Mouse (Mus musculus) hindbrain, embryonic 14.5 days (tissue): ENCODE data around the gene Ifit1. TPM values are rescaled to one million over a fixed set of nuclear protein-coding genes. Genes with fewer than 3 reads are reported as not detected.
A peak's percentile ranks its signal among the peaks of the same experiment; 100 is the strongest.

Source experiments
- ATAC-seq: fragments of 200-750 bp; cut with Nextera tagmentation; 2 replicates; pipeline ENCODE4 v1.8.0; 2017; ENCODE audit warnings: moderate number of reproducible peaks, mild to moderate bottlenecking, moderate TSS enrichment, moderate library complexity; ENCODE audit not compliant: low FRiP score
- DNase-seq: peaks from one replicate; pipeline ENCODE4 v3.0.0-alpha.2; 2015; ENCODE audit warnings: low spot score
- H3K27ac ChIP-seq: fragments of 300-500 bp; sonication (generic); 2 replicates; pipeline ENCODE4 v1.5.1; 2014; ENCODE audit warnings: mild to moderate bottlenecking, moderate library complexity
- H3K27me3 ChIP-seq: fragments of 300-500 bp; sonication (generic); 2 replicates; pipeline ENCODE4 v1.6.1; 2014; ENCODE audit warnings: mild to moderate bottlenecking, low read length, mixed read lengths; ENCODE audit not compliant: control insufficient read depth, insufficient read depth
- H3K36me3 ChIP-seq: fragments of 300-500 bp; sonication (generic); replicated peaks from 2 replicates; pipeline ENCODE4 v1.6.1; 2014; ENCODE audit not compliant: control insufficient read depth, insufficient read depth
- H3K4me1 ChIP-seq: fragments of 300-500 bp; sonication (generic); replicated peaks from 2 replicates; pipeline ENCODE4 v1.6.1; 2014; ENCODE audit warnings: antibody characterized with exemption, low read length, mixed read lengths; ENCODE audit not compliant: control insufficient read depth, insufficient read depth
- H3K4me2 ChIP-seq: fragments of 300-500 bp; sonication (generic); replicated peaks from 2 replicates; pipeline ENCODE4 v1.6.1; 2014; ENCODE audit warnings: mild to moderate bottlenecking, moderate library complexity
- H3K4me3 ChIP-seq: fragments of 300-500 bp; sonication (generic); replicated peaks from 2 replicates; pipeline ENCODE4 v1.5.1; 2014; ENCODE audit warnings: mild to moderate bottlenecking, low read length
- H3K9ac ChIP-seq: fragments of 300-500 bp; sonication (generic); 2 replicates; pipeline ENCODE4 v1.6.1; 2014
- H3K9me3 ChIP-seq: fragments of 300-500 bp; sonication (generic); 2 replicates; pipeline ENCODE4 v1.6.1; 2016; ENCODE audit warnings: low read length; ENCODE audit not compliant: control insufficient read depth
- WGBS: fragments of 180-500 bp; shearing (Covaris S2); extraction: QIAGEN DNeasy Blood & Tissue Kit; methylation state at CpG from one replicate; pipeline ENCODE4 v1.1.7; 2014; 5-methylcytosine and 5-hydroxymethylcytosine counted together
- polyA plus RNA-seq: library from polyadenylated mRNA; unstranded; fragments of >200 nt; fragmentation: Nextera tagmentation; extraction: Ambion mirVana; gene quantifications from 2 replicates; pipeline ENCODE4 v1.2.1, GENCODE M21; 2014

The Ifit1 gene
- polyA plus RNA-seq, 1 experiment from 2014 or later = 0.54 TPM

DNA sequence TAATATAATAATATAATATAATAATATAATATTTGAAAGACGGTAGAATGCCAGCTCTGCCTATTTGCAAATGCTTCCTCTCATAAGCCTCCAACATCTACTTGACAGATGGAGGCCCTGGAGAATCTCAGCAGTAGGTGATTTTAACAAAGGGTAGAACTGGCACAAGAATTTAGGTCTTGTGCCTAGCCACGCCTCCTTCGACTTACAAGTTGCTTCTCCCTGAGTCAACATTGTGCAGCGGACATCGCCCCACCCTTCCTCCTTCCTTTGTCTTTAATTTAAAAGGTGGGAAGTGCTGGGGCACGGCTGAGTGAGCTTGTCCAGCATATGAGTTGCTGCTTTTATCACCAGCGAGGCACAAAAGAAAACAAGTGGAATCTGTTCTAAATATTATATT, 32.8 kb downstream of the Ifit1 start:
- 52% methylated on average over 7 of the region's 7 CpGs for WGBS

DNA sequence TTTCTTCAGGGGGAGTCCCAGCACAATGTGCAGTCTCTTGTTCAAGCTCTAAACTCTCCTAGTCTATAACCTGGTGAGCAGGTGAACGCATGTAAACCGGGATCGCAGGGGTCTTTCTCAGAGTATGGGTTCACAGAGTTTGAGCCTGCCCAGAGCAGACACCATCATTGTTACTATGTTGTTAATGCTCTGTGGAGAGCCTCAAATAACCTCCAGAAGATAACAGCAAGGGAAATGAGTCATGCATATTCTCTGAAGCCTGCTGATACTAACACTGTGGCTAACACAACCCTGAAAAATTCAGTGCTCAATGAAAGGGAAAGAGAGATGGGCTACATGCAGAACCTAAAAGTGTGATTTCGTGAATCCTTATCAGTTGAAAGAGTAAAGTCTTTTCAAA, 37.8 kb downstream of the Ifit1 start:
- H3K27me3 ChIP-seq = no peaks in the 10 kb centered on the region
- DNase-seq = no peak
- no peaks in the 10 kb centered on the region for H3K4me1 ChIP-seq
- H3K9ac ChIP-seq = no peak overlapping the region
- no peak overlapping the region for H3K27ac ChIP-seq
- H3K36me3 ChIP-seq = no peaks in the 10 kb centered on the region
- no peaks in the 10 kb centered on the region for H3K9me3 ChIP-seq
- no peak overlapping the region for H3K4me3 ChIP-seq
- H3K4me2 ChIP-seq = no peak overlapping the region
- WGBS = 95% methylated on average over 4 of the region's 4 CpGs
- ATAC-seq = no peak

More for the DNA sequence above, 32.8 kb downstream of the Ifit1 start:
- Histone ChIP-seq H3K36me3 (no peaks in the 10 kb centered on the region), H3K27me3 (no peaks in the 10 kb centered on the region), H3K4me1 (no peaks in the 10 kb centered on the region), H3K4me3 (no peak overlapping the region), H3K27ac (no peak overlapping the region), H3K4me2 (no peak overlapping the region), H3K9ac (no peak overlapping the region), H3K9me3 (no peaks in the 10 kb centered on the region)
- ATAC-seq (no peak), DNase-seq (no peak)

DNA sequence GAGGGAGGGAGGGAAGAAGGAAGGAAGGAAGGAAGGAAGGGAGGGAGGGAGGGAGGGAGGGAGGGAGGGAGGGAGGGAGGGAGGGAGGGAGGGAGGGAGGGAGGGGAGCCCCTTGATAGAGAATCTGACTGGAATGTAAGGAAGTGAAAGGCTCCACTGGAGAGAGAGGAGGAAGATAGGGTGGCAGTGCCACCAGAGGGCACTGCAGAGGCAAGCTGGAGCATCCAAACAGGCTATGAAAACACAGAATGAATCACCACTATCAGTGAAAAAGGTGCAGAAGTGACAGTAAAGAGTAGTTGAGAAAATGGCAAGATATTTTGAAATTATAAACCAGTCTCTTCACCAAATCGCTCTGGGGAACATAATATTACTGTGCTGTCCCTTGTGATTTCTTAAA, 44.2 kb downstream of the Ifit1 start:
- DNase-seq (peak; percentile 66), ATAC-seq (no peak)
- Histone ChIP-seq H3K9ac (no peak overlapping the region), H3K4me3 (no peak overlapping the region), H3K9me3 (no peaks in the 10 kb centered on the region), H3K27me3 (no peaks in the 10 kb centered on the region), H3K36me3 (no peaks in the 10 kb centered on the region), H3K27ac (no peak overlapping the region), H3K4me2 (no peak overlapping the region), H3K4me1 (no peaks in the 10 kb centered on the region)
- 46% methylated on average over 1 of the region's 1 CpGs for WGBS

DNA sequence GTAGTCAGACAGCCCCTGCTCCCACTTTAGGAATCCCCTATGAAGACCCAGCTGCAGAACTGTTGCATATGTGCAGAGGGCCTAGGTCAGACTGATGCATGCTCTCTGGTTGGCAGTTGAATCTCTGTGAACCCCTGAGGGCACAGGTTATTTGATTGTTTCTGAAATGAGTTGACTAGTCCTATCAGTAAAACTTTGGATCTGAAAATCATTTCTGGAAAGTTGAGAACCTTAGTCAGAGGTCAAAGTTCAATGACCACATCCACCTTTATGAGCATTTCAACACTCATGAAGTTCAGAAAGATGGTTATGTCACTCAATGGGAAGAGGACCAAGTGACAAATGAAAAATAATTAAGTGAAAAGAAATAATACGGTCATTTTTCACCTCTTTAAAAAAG, 44.9 kb downstream of the Ifit1 start:
- H3K36me3 ChIP-seq = no peaks in the 10 kb centered on the region
- ATAC-seq (no peak), DNase-seq (no peak)
- no peak overlapping the region for H3K4me2 ChIP-seq
- H3K4me3 ChIP-seq = no peak overlapping the region
- no peaks in the 10 kb centered on the region for H3K4me1 ChIP-seq
- H3K9me3 ChIP-seq = no peaks in the 10 kb centered on the region
- WGBS = 97% methylated on average over 1 of the region's 1 CpGs
- no peaks in the 10 kb centered on the region for H3K27me3 ChIP-seq
- H3K9ac ChIP-seq = no peak overlapping the region
- no peak overlapping the region for H3K27ac ChIP-seq

DNA sequence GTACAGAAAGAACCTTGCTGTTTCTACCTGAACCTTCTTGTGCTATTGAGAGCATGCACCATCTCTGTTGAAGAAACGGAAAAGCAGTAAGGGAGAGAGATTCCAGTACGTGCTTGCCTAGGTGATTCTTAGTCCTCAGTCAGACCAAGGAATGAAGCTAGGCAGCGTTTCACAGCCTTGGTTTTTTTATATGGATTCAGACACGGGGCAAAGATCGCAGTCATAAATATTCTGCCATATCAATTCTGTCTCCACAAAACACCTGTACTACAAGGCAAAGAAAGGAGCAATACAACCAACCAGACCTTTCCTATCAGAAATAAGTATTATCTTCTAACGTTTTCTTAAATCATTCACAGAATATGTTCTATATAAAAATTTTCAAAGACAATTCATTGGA, 50.7 kb downstream of the Ifit1 start:
- no peak overlapping the region for H3K4me2 ChIP-seq
- no peak for ATAC-seq
- H3K9ac ChIP-seq = no peak overlapping the region
- no peaks in the 10 kb centered on the region for H3K27me3 ChIP-seq
- H3K9me3 ChIP-seq = no peaks in the 10 kb centered on the region
- WGBS = 93% methylated on average over 6 of the region's 6 CpGs
- DNase-seq = no peak
- H3K4me3 ChIP-seq = no peak overlapping the region
- H3K4me1 ChIP-seq = no peaks in the 10 kb centered on the region
- no peaks in the 10 kb centered on the region for H3K36me3 ChIP-seq
- no peak overlapping the region for H3K27ac ChIP-seq

DNA sequence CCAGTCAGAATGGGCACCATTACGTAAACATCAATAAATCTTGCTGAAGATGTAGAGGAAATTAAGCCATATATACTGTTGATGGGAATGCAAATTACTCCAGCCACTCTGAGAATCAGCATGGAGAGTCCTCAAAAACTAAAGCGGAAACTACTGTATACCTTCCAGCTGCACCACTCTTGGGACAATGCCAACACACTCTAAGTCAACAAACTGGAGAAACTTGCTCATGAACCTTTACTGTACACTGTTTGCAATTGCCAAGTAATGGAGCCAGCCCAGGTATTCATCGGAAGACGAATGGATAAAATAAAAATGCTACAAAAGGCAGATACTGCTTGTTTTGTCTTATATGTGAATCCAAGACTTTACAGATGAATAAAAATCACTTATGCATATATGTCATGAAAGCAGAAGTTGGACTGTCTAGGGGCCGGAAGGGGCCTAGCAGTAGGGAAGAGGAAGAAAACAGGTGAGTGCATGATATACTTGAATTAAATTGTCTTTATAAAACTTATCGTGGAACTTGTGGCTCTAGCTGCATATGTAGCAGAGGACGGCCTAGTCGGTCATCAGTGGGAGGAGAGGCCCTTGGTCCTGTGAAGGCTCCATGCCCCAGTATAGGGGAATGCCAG, 55.8 kb downstream of the Ifit1 start:
- no peaks in the 10 kb centered on the region for H3K4me1 ChIP-seq
- DNase-seq (no peak), ATAC-seq (no peak)
- H3K27me3 ChIP-seq = no peaks in the 10 kb centered on the region
- no peaks in the 10 kb centered on the region for H3K9me3 ChIP-seq
- H3K27ac ChIP-seq = no peak overlapping the region
- no peaks in the 10 kb centered on the region for H3K36me3 ChIP-seq
- H3K9ac ChIP-seq = no peak overlapping the region
- whole genome bisulfite sequencing = 91% methylated on average over 8 of the region's 8 CpGs
- H3K4me2 ChIP-seq = no peak overlapping the region
- H3K4me3 ChIP-seq = no peak overlapping the region

DNA sequence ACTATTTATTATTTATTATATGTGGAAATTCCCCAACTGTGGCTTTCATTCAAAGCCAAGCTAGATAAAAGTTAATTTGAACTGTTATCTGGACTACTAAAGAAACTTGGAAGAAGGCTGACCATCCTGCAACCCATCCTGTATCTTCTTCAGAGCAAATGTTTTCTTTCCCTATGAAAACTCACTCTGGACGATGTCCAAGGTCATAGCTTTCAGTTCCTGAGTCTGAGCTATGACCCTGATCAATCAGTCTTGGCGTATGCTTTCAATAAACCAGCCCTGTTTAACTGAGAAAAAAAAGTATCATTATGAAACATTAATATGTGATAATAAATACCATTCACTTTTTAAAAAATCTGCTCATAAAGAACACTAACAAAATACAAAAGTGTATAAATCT, 56.8 kb downstream of the Ifit1 start:
- Histone ChIP-seq H3K9me3 (no peaks in the 10 kb centered on the region), H3K4me2 (no peak overlapping the region), H3K27ac (no peak overlapping the region), H3K36me3 (no peaks in the 10 kb centered on the region), H3K9ac (no peak overlapping the region), H3K4me3 (no peak overlapping the region), H3K4me1 (no peaks in the 10 kb centered on the region), H3K27me3 (no peaks in the 10 kb centered on the region)
- ATAC-seq = no peak
- DNase-seq = no peak
- 85% methylated on average over 2 of the region's 2 CpGs for WGBS

DNA sequence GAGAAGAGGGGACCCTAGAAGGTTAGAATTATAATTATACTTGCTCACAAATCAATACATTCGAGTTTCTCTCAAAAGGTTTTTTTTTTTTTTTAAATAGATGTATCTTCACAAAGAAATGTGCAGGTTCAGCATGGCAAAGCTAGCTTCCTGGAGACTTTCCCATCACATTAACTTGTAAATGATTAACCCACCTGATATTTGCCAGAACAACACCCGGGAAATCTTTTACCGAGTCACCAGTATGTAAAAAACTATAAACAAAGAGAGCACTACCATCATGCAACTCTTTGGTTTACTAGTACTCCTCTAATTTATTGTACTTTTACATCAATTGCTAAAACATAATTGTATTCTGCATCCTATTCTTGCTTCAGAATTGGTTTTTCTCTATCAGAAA, 57.8 kb downstream of the Ifit1 start:
- H3K4me1 ChIP-seq = no peaks in the 10 kb centered on the region
- H3K9me3 ChIP-seq = no peaks in the 10 kb centered on the region
- H3K4me2 ChIP-seq = no peak overlapping the region
- ATAC-seq (no peak), DNase-seq (no peak)
- no peaks in the 10 kb centered on the region for H3K36me3 ChIP-seq
- no peaks in the 10 kb centered on the region for H3K27me3 ChIP-seq
- no peak overlapping the region for H3K27ac ChIP-seq
- H3K9ac ChIP-seq = no peak overlapping the region
- WGBS = 70% methylated on average over 3 of the region's 3 CpGs
- no peak overlapping the region for H3K4me3 ChIP-seq

DNA sequence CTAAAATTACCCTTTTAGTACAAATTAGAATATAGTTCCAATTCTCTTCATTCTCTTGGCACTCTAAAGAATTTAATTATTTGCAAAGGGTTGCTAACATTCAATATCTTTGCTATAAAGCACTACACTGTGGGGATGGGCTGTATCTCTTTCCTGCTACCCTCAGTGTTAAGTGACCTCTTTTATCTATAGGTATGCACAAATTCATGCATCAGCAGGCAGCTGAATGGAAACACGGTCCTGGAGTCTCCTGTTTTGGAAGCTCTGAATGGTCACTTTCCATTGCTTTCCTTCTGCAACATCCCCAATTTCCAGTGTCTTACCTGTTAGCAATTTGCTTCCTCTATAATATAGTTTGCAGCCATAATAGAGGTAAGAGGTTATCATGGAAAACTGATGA, 58.2 kb downstream of the Ifit1 start:
- 44% methylated on average over 1 of the region's 1 CpGs for WGBS
- Histone ChIP-seq H3K4me2 (no peak overlapping the region), H3K36me3 (no peaks in the 10 kb centered on the region), H3K9ac (no peak overlapping the region), H3K27me3 (no peaks in the 10 kb centered on the region), H3K27ac (no peak overlapping the region), H3K4me3 (no peak overlapping the region), H3K9me3 (no peaks in the 10 kb centered on the region), H3K4me1 (no peaks in the 10 kb centered on the region)
- no peak for ATAC-seq
- no peak for DNase-seq

DNA sequence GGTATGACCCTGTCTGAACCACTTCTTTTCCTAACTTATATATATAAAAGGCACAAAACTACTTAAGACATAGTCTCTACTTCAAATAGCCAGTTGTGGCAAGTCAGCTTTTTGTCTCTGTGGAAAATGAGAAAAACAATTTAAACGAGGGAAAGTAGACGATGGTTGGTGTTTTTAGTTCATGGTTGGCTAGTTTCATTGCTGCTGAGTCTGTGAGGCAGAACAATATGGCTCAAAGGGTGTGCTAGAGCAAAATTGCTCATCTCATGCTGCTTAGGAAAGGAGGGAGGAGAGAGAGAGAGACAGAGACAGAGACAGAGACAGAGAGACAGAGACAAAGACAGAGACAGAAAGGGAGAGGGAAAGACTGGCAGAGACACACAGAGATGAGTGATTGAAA, 58.6 kb downstream of the Ifit1 start:
- WGBS = 62% methylated on average over 2 of the region's 2 CpGs
- no peak for DNase-seq

More for the DNA sequence above, 58.6 kb downstream of the Ifit1 start:
- Histone ChIP-seq H3K4me3 (no peak overlapping the region), H3K27ac (no peak overlapping the region), H3K4me2 (no peak overlapping the region), H3K9ac (no peak overlapping the region), H3K36me3 (no peaks in the 10 kb centered on the region), H3K9me3 (no peaks in the 10 kb centered on the region), H3K27me3 (no peaks in the 10 kb centered on the region), H3K4me1 (no peaks in the 10 kb centered on the region)
- no peak for ATAC-seq
